Mouse (Mus musculus): Measurements from ENCODE around the gene Uckl1. TPM values are rescaled to one million over a fixed set of nuclear protein-coding genes. Genes with fewer than 3 reads are reported as not detected.

Uckl1 gene
- total RNA-seq, 2 experiments from 2014 or later, result 54.7 to 87.0 TPM

GRCm38 (mm10) chr2:181572921-181573920 is 11.5 kb downstream of the Uckl1 start:
- no peak for ATAC-seq (replicated peaks; ENCODE audit: poor library complexity)

- no peak for ATAC-seq (replicated peaks; ENCODE audit: poor library complexity)
These were observed 12.6 kb downstream of the Uckl1 start for GRCm38 (mm10) chr2:181571941-181572670.

- ATAC-seq (replicated peaks; ENCODE audit: poor library complexity), result 0 out of 2 replicates have a peak, but pooled peaks have one; percentile 19
These were observed 13.6 kb downstream of the Uckl1 start for GRCm38 (mm10) chr2:181570921-181571595.

- no peak for ATAC-seq (replicated peaks; ENCODE audit: poor library complexity)
These were observed 14.3 kb downstream of the Uckl1 start for GRCm38 (mm10) chr2:181570375-181570774.

- no peak for ATAC-seq (replicated peaks; ENCODE audit: poor library complexity)
These were observed 14.8 kb downstream of the Uckl1 start for GRCm38 (mm10) chr2:181569856-181570255.

- peak; percentile 84 for ATAC-seq (replicated peaks; ENCODE audit: poor library complexity)
These were observed 16.3 kb downstream of the Uckl1 start for GRCm38 (mm10) chr2:181568272-181569008.

- ATAC-seq (replicated peaks; ENCODE audit: poor library complexity), result no peak
These were observed 17.4 kb downstream of the Uckl1 start for GRCm38 (mm10) chr2:181567338-181567737.

GRCm38 (mm10) chr2:181553772-181554171 is 30.9 kb downstream of the Uckl1 start:
- ATAC-seq (replicated peaks; ENCODE audit: poor library complexity), result peak; percentile 91

GRCm38 (mm10) chr2:181550233-181550632 is 34.5 kb downstream of the Uckl1 start:
- no peak for ATAC-seq (replicated peaks; ENCODE audit: poor library complexity)

- ATAC-seq (replicated peaks; ENCODE audit: poor library complexity), result no peak
These were observed 36.0 kb downstream of the Uckl1 start for GRCm38 (mm10) chr2:181548682-181549081.

- 0 out of 2 replicates have a peak, but pooled peaks have one; percentile 17 for ATAC-seq (replicated peaks; ENCODE audit: poor library complexity)
These were observed 36.5 kb downstream of the Uckl1 start for GRCm38 (mm10) chr2:181548227-181548626.

- peak; percentile 73 for ATAC-seq (replicated peaks; ENCODE audit: poor library complexity)
These were observed 38.5 kb downstream of the Uckl1 start for GRCm38 (mm10) chr2:181546142-181546541.

GRCm38 (mm10) chr2:181541761-181542380 is 42.8 kb downstream of the Uckl1 start:
- ATAC-seq (replicated peaks; ENCODE audit: poor library complexity), result no peak; the same call in 1 of the 2 replicates

GRCm38 (mm10) chr2:181537444-181538047 is 47.1 kb downstream of the Uckl1 start:
- peak; percentile 84 for ATAC-seq (replicated peaks; ENCODE audit: poor library complexity)

- peak; percentile 85 for ATAC-seq (replicated peaks; ENCODE audit: poor library complexity)
These were observed 48.3 kb downstream of the Uckl1 start for GRCm38 (mm10) chr2:181536410-181536809.

GRCm38 (mm10) chr2:181532589-181532988 is 52.1 kb downstream of the Uckl1 start:
- ATAC-seq (replicated peaks; ENCODE audit: poor library complexity), result no peak

- ATAC-seq (replicated peaks; ENCODE audit: poor library complexity), result no peak
These were observed 55.6 kb downstream of the Uckl1 start for GRCm38 (mm10) chr2:181529076-181529475.

- ATAC-seq (replicated peaks; ENCODE audit: poor library complexity), result no peak
These were observed 59.2 kb downstream of the Uckl1 start for GRCm38 (mm10) chr2:181525526-181525925.

- ATAC-seq (replicated peaks; ENCODE audit: poor library complexity), result peak; percentile 51
These were observed 61.9 kb downstream of the Uckl1 start for GRCm38 (mm10) chr2:181522811-181523210.
